Mouse (Mus musculus) midbrain, embryonic 11.5 days (tissue): ENCODE data around the gene Cdkl1. TPM values are rescaled to one million over a fixed set of nuclear protein-coding genes. Genes with fewer than 3 reads are reported as not detected.

ENCODE experiments used
- ATAC-seq: fragments of 200-750 bp; cut with Nextera tagmentation; 2 replicates; pipeline ENCODE4 v1.8.0; 2017; ENCODE audit warnings: moderate TSS enrichment, moderate library complexity; ENCODE audit not compliant: low FRiP score
- DNase-seq: peaks from one replicate; pipeline ENCODE4 v3.0.0; 2015; ENCODE audit warnings: low spot score; ENCODE audit errors: missing footprints
- H3K27ac ChIP-seq: fragments of 300-500 bp; sonication (generic); 2 replicates; pipeline ENCODE4 v1.5.1; 2014; ENCODE audit warnings: low read depth, low read length
- H3K27me3 ChIP-seq: fragments of 300-500 bp; sonication (generic); 2 replicates; pipeline ENCODE4 v1.6.1; 2014; ENCODE audit warnings: mild to moderate bottlenecking, low read length, moderate library complexity, mixed read lengths; ENCODE audit not compliant: control insufficient read depth, insufficient read depth
- H3K36me3 ChIP-seq: fragments of 300-500 bp; sonication (generic); 2 replicates; pipeline ENCODE4 v1.6.1; 2014; ENCODE audit warnings: mild to moderate bottlenecking, low read length, moderate library complexity, mixed read lengths; ENCODE audit not compliant: control insufficient read depth, insufficient read depth
- H3K4me1 ChIP-seq: fragments of 300-500 bp; sonication (generic); 2 replicates; pipeline ENCODE4 v1.6.1; 2014; ENCODE audit warnings: low read length; ENCODE audit not compliant: control insufficient read depth, insufficient read depth
- H3K4me2 ChIP-seq: fragments of 300-500 bp; sonication (generic); 2 replicates; pipeline ENCODE4 v1.6.1; 2014; ENCODE audit warnings: mild to moderate bottlenecking, moderate library complexity
- H3K4me3 ChIP-seq: fragments of 300-500 bp; sonication (generic); 2 replicates; pipeline ENCODE4 v1.5.1; 2014; ENCODE audit warnings: low read depth, low read length
- H3K9ac ChIP-seq: fragments of 300-500 bp; sonication (generic); 2 replicates; pipeline ENCODE4 v1.6.1; 2014; ENCODE audit warnings: low read length
- H3K9me3 ChIP-seq: fragments of 300-500 bp; sonication (generic); 2 replicates; pipeline ENCODE4 v1.6.1; 2016; ENCODE audit warnings: low read length; ENCODE audit not compliant: control insufficient read depth
- WGBS: fragments of 180-500 bp; shearing (Covaris S2); extraction: QIAGEN DNeasy Blood & Tissue Kit; methylation state at CpG from one replicate; pipeline ENCODE4 v1.1.7; 2014; 5-methylcytosine and 5-hydroxymethylcytosine counted together
- microRNA counts: library from miRNA; unstranded; fragments of <30 nt; microRNA quantifications from one replicate; lab custom pipeline; 2015
- microRNA-seq: library from miRNA; unstranded; fragments of <30 nt; microRNA quantifications from one replicate; pipeline ENCODE4, GENCODE M21; 2017
- polyA plus RNA-seq: library from polyadenylated mRNA; unstranded; fragments of >200 nt; fragmentation: Nextera tagmentation; extraction: Ambion mirVana; gene quantifications from 2 replicates; pipeline ENCODE4 v1.2.1, GENCODE M21; 2014

Gene Cdkl1
- polyA plus RNA-seq, 1 experiment from 2014 or later: 0.64 TPM

GRCm38 (mm10) chr12:69713628-69714027 is 77.4 kb downstream of the Cdkl1 start:
- Histone ChIP-seq H3K27me3 (no peaks in the 10 kb centered on the region), H3K4me1 (no peaks in the 10 kb centered on the region), H3K9ac (no peak overlapping the region), H3K9me3 (no peaks in the 10 kb centered on the region), H3K4me2 (no peak overlapping the region), H3K4me3 (no peak overlapping the region), H3K27ac (no peak overlapping the region), H3K36me3 (no peaks in the 10 kb centered on the region)
- DNase-seq (no peak), ATAC-seq (no peak)

GRCm38 (mm10) chr12:69704799-69705458 is 86.1 kb downstream of the Cdkl1 start:
- no peak for DNase-seq
- Histone ChIP-seq H3K4me3 (no peak overlapping the region), H3K9me3 (no peaks in the 10 kb centered on the region), H3K27ac (no peak overlapping the region), H3K27me3 (no peaks in the 10 kb centered on the region), H3K4me1 (no peaks in the 10 kb centered on the region), H3K4me2 (no peak overlapping the region), H3K36me3 (no peaks in the 10 kb centered on the region), H3K9ac (no peak overlapping the region)
- WGBS: 92% methylated on average over 11 of the region's 11 CpGs
- ATAC-seq: no peak

DNA sequence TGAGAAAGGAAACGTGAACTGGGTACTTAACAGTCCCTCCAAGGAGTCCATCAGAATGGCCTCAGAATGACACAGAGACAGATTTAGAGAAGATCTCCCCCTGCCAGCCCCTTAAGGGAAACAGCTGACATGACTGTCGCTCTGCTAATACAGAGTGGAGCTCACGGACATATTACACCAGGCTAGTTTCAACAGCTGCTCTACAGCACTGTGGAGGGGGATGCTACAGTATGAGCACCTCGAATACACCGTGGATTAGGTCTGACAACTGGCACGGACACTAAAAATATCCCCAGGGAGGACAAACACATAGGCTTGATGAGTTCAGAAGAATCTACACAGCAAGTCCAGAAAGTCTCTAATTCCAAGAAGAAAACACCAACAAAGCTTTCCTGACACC is 92.7 kb downstream of the Cdkl1 start:
- DNase-seq (no peak), ATAC-seq (no peak)
- H3K36me3 ChIP-seq: no peaks in the 10 kb centered on the region
- no peak overlapping the region for H3K4me3 ChIP-seq
- no peak overlapping the region for H3K27ac ChIP-seq
- H3K9ac ChIP-seq: no peak overlapping the region
- H3K4me2 ChIP-seq: no peak overlapping the region
- 93% methylated on average over 6 of the region's 6 CpGs for WGBS
- no peaks in the 10 kb centered on the region for H3K4me1 ChIP-seq
- no peaks in the 10 kb centered on the region for H3K27me3 ChIP-seq
- H3K9me3 ChIP-seq: no peaks in the 10 kb centered on the region

MicroRNAs encoded within 50 kb of the gene (microRNA counts, 519-probe panel; counts per million panel counts)
- microRNA mmu-miR-681 (lab: Ali Mortazavi, UCI): not detected

Small RNA genes lying within 50 kb of the gene (microRNA-seq; reads per million reads assigned to microRNA genes)
- gene Mir681: not detected

Other genes with a start within 250 kb of the Cdkl1 start
- gene Vcpkmt, start 208.2 kb downstream of the Cdkl1 start, polyA plus RNA-seq: 16.4 and 17.8 TPM in 2 replicates
- 10.5 and 12.0 TPM in 2 replicates for gene Sos2, start 109.4 kb downstream of the Cdkl1 start, polyA plus RNA-seq
- gene L2hgdh, start 66.4 kb downstream of the Cdkl1 start, polyA plus RNA-seq: 9.7 and 13.6 TPM in 2 replicates
- 18.0 and 19.3 TPM in 2 replicates for gene Atp5s, start 66.3 kb downstream of the Cdkl1 start, polyA plus RNA-seq
- gene Atl1, start 101.3 kb upstream of the Cdkl1 start, polyA plus RNA-seq: 57.4 and 63.1 TPM in 2 replicates
- gene Map4k5, start 101.9 kb upstream of the Cdkl1 start, polyA plus RNA-seq: 27.7 and 32.8 TPM in 2 replicates
- 7.8 and 8.0 TPM in 2 replicates for gene Sav1, start 195.7 kb upstream of the Cdkl1 start, polyA plus RNA-seq